Mouse (Mus musculus): ENCODE results near the gene Polr3a. TPM values are rescaled to one million over a fixed set of nuclear protein-coding genes. Genes with fewer than 3 reads are reported as not detected.

Gene Polr3a
- polyA plus RNA-seq (2015; fragmentation: Nextera tagmentation; extraction: Ambion mirVana), result 8.3 and 8.9 TPM in 2 replicates

GRCm38 (mm10) chr14:24486773-24487227, at the start of gene Polr3a, which contains the start of gene Rps24:
Gene Polr3a, minus strand, starts transcription at chr14:24487058.
Gene Rps24, plus strand, starts transcription at chr14:24487125.

Other genes starting within 250 kb of the Polr3a start
- gene Dlg5, start 241.1 kb downstream of the Polr3a start, polyA plus RNA-seq (2015; fragmentation: Nextera tagmentation; extraction: Ambion mirVana), result 2.1 and 2.9 TPM in 2 replicates
- gene E330034G19Rik, start 193.8 kb downstream of the Polr3a start, polyA plus RNA-seq (2015; fragmentation: Nextera tagmentation; extraction: Ambion mirVana), result not detected in 2 replicates
- gene Rps24, start 67 bp upstream of the Polr3a start, polyA plus RNA-seq (2015; fragmentation: Nextera tagmentation; extraction: Ambion mirVana), result 1,198 and 1,282 TPM in 2 replicates